Mouse (Mus musculus): ENCODE measurements at regions not wholly inside any gene's neighbourhood (a gene's known extent, or its start where the extent isn't known, plus 50 kb on each side); places are given as distances from the start of the nearest gene placed in this dataset.

DNA sequence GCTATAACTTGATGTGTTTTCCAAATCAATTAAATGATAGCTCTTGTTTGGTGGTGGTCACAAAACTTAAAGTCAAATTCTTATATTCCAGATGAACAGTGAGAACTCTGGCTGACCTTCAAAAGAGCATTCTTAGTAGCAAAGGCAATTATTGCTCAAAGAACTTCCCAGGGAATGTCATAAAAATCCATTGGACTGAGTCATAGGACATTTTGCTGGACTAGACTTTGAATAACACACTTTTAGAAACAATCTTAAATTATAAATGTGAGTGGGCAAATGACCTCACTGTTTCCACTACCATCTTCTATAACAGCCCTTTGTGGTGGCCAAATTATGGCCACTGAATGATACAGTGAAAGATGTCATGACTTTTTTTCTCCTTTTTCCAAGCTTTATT, 54.2 kb upstream of the Rfc3 start:
- no peak for TF ChIP-seq RAD21 (IDR thresholded peaks at IDR 0.05; ENCODE audit: low read depth, low read length)
- no peak for TF ChIP-seq MAFK (IDR thresholded peaks at IDR 0.05; ENCODE audit: insufficient replicate concordance, low read length)
- no peak for TF ChIP-seq POLR2A (IDR thresholded peaks at IDR 0.05; ENCODE audit: low read depth, low read length)
- TF ChIP-seq ZMIZ1 (IDR thresholded peaks at IDR 0.05; ENCODE audit: low read depth, low read length): no peak
- no peak for TF ChIP-seq EP300 (IDR thresholded peaks at IDR 0.05; ENCODE audit: low read length)
- no peak for TF ChIP-seq E2F4 (IDR thresholded peaks at IDR 0.05; ENCODE audit: insufficient replicate concordance, low read depth, low read length)
- no peak for TF ChIP-seq CHD1 (IDR thresholded peaks at IDR 0.05; ENCODE audit: low read depth, low read length)
- TF ChIP-seq MAZ (IDR thresholded peaks at IDR 0.05; ENCODE audit: low read depth, low read length): no peak
- no peak for TF ChIP-seq CTCF (conservative IDR thresholded peaks at IDR 0.05 in 1 of 2, IDR thresholded peaks at IDR 0.05 in 1 of 2; ENCODE audit: low read depth in 2 of 2, low read length in 2 of 2)
- TF ChIP-seq KAT2A (IDR thresholded peaks at IDR 0.05; ENCODE audit: insufficient replicate concordance, low read length): no peak
- no peak for TF ChIP-seq NELFE (IDR thresholded peaks at IDR 0.05; ENCODE audit: low read depth, low read length)
- TF ChIP-seq GABPA (IDR thresholded peaks at IDR 0.05; ENCODE audit: insufficient replicate concordance, low read depth, low read length): no peak
- no peak for TF ChIP-seq PAX5 (IDR thresholded peaks at IDR 0.05; ENCODE audit: low read length)
- no peak for TF ChIP-seq ZNF384 (IDR thresholded peaks at IDR 0.05; ENCODE audit: low read depth, low read length)

Data from CH12.LX (cell line).